Mouse (Mus musculus): ENCODE data around the gene Stx6. TPM values are rescaled to one million over a fixed set of nuclear protein-coding genes. Genes with fewer than 3 reads are reported as not detected.

Gene Stx6
- 92.7 and 97.9 TPM in 2 replicates for polyA plus RNA-seq (2012; rRNA removed)

GRCm38 (mm10) chr1:155158141-155158969, at the start of gene Stx6:
TSS of gene Stx6 (plus strand) at chr1:155158715.

GRCm38 (mm10) chr1:155146572-155146980, 11.9 kb upstream of the Stx6 start, which contains the start of gene Mr1:
TSS of gene Mr1 (minus strand) at chr1:155146814.

GRCm38 (mm10) chr1:155243797-155244770, 85.6 kb downstream of the Stx6 start, which contains the start of gene BC034090:
TSS of gene BC034090 (minus strand) at chr1:155244444.

Other genes with a start within 250 kb of the Stx6 start
- 27.0 and 29.2 TPM in 2 replicates for gene Ier5, start 59.1 kb upstream of the Stx6 start, polyA plus RNA-seq (2012; rRNA removed)
- gene Mr1, start 11.9 kb upstream of the Stx6 start, polyA plus RNA-seq (2012; rRNA removed): 1.2 and 1.6 TPM in 2 replicates
- 6.0 and 7.8 TPM in 2 replicates for gene BC034090, start 85.7 kb downstream of the Stx6 start, polyA plus RNA-seq (2012; rRNA removed)

All from central nervous system, embryonic 18 days (tissue).